Mouse (Mus musculus) granulocyte monocyte progenitor cell, adult 5-6 weeks (primary cell): ENCODE results near the gene Ntm. TPM values are rescaled to one million over a fixed set of nuclear protein-coding genes. Genes with fewer than 3 reads are reported as not detected.

Experiments used
- ATAC-seq: replicated peaks from 2 replicates; pipeline ENCODE4 v1.8.0; 2016; ENCODE audit warnings: mild to moderate bottlenecking, moderate TSS enrichment, inconsistent platforms; ENCODE audit not compliant: poor library complexity, severe bottlenecking
- total RNA-seq, 2 experiments: library from RNA; stranded (forward) in 1 of 2; stranded (reverse) in 1 of 2; fragments of 200-712, 200-1000 nt in 1 of 2; fragments of >200 nt in 1 of 2; fragmentation: Nextera tagmentation in 1 of 2; gene quantifications; 2 replicates each; pipeline ENCODE4 v1.2.3; 2014 to 2017

The Ntm gene
- total RNA-seq, 2 experiments from 2014 or later = not detected

GRCm38 (mm10) chr9:29803738-29804285 is 159.1 kb downstream of the Ntm start:
- ATAC-seq = no peak

GRCm38 (mm10) chr9:29802990-29803737 is 159.8 kb downstream of the Ntm start:
- peak; percentile 96 for ATAC-seq

- no peak for ATAC-seq
These were observed 160.8 kb downstream of the Ntm start for GRCm38 (mm10) chr9:29802071-29802705.

GRCm38 (mm10) chr9:29796281-29796680 is 166.7 kb downstream of the Ntm start:
- no peak for ATAC-seq

GRCm38 (mm10) chr9:29791199-29791915 is 171.6 kb downstream of the Ntm start:
- ATAC-seq = peak; percentile 48

- peak; percentile 69 for ATAC-seq
These were observed 172.9 kb downstream of the Ntm start for GRCm38 (mm10) chr9:29790017-29790416.

GRCm38 (mm10) chr9:29788855-29789254 is 174.1 kb downstream of the Ntm start:
- ATAC-seq = no peak

- peak; percentile 85 for ATAC-seq
These were observed 175.5 kb downstream of the Ntm start for GRCm38 (mm10) chr9:29787408-29787807.

GRCm38 (mm10) chr9:29782697-29783096 is 180.2 kb downstream of the Ntm start:
- ATAC-seq = peak; percentile 72

GRCm38 (mm10) chr9:29779739-29780138 is 183.2 kb downstream of the Ntm start:
- no peak for ATAC-seq

GRCm38 (mm10) chr9:29776951-29777350 is 186.0 kb downstream of the Ntm start:
- no peak for ATAC-seq

- ATAC-seq = no peak
These were observed 186.4 kb downstream of the Ntm start for GRCm38 (mm10) chr9:29776542-29776941.

GRCm38 (mm10) chr9:29776030-29776429 is 186.9 kb downstream of the Ntm start:
- no peak for ATAC-seq

- ATAC-seq = no peak
These were observed 190.1 kb downstream of the Ntm start for GRCm38 (mm10) chr9:29772625-29773388.

- ATAC-seq = no peak
These were observed 191.1 kb downstream of the Ntm start for GRCm38 (mm10) chr9:29771870-29772269.

- no peak for ATAC-seq
These were observed 191.7 kb downstream of the Ntm start for GRCm38 (mm10) chr9:29771071-29771785.

- no peak for ATAC-seq
These were observed 193.6 kb downstream of the Ntm start for GRCm38 (mm10) chr9:29769361-29769760.

- ATAC-seq = no peak
These were observed 196.7 kb downstream of the Ntm start for GRCm38 (mm10) chr9:29765990-29766980.
